Mouse (Mus musculus) G1E (cell line): ENCODE measurements around the gene Angptl2. TPM values are rescaled to one million over a fixed set of nuclear protein-coding genes. Genes with fewer than 3 reads are reported as not detected.

Experiments
- ATAC-seq: 2 replicates; pipeline ENCODE4 v1.8.0; 2016; ENCODE audit warnings: mild to moderate bottlenecking; ENCODE audit not compliant: insufficient number of reproducible peaks, poor library complexity, low FRiP score, severe bottlenecking; ENCODE audit errors: extremely low read depth
- DNase-seq: peaks from one replicate; pipeline ENCODE4 v3.0.0; 2012; ENCODE audit warnings: low spot score
- H3K27me3 ChIP-seq: 2 replicates; pipeline ENCODE4 v1.6.1; 2012; ENCODE audit warnings: mild to moderate bottlenecking, low read length, inconsistent platforms; ENCODE audit not compliant: insufficient read depth
- H3K36me3 ChIP-seq: replicated peaks from 2 replicates; pipeline ENCODE3; 2012; ENCODE audit warnings: mild to moderate bottlenecking, inconsistent platforms
- H3K4me1 ChIP-seq: 2 replicates; pipeline ENCODE4 v1.6.1; 2012; ENCODE audit warnings: low read depth, low read length, inconsistent platforms, mixed read lengths; ENCODE audit not compliant: insufficient read depth
- H3K4me3 ChIP-seq: 2 replicates; pipeline ENCODE4 v1.5.1; 2012; ENCODE audit warnings: low read depth, mild to moderate bottlenecking, inconsistent platforms, low read length, moderate library complexity, mixed read lengths
- H3K9me3 ChIP-seq: replicated peaks from 2 replicates; pipeline ENCODE4 v1.6.1; 2012; ENCODE audit warnings: inconsistent platforms
- CTCF ChIP-seq: IDR thresholded peaks from 2 replicates; pipeline ENCODE4 v1.5.1; 2012; ENCODE audit warnings: low read depth, low read length, inconsistent platforms, mixed read lengths
- GATA1 ChIP-seq: IDR thresholded peaks from 2 replicates; pipeline ENCODE4 v1.6.1; 2012; ENCODE audit warnings: borderline replicate concordance, low read length, inconsistent platforms, mixed read lengths
- GATA2 ChIP-seq: IDR thresholded peaks from 2 replicates; pipeline ENCODE4 v1.6.1; 2012; ENCODE audit warnings: low read depth, low read length, inconsistent platforms, borderline replicate concordance
- POLR2AphosphoS5 ChIP-seq: IDR thresholded peaks from 2 replicates; pipeline ENCODE4 v1.6.1; 2012; ENCODE audit warnings: low read depth, low read length, inconsistent platforms; ENCODE audit not compliant: insufficient replicate concordance
- TAL1 ChIP-seq: conservative IDR thresholded peaks from 2 replicates; pipeline ENCODE4 v1.6.1; 2012; ENCODE audit warnings: low read depth, low read length, inconsistent platforms, mixed read lengths
- polyA plus RNA-seq: library from polyadenylated mRNA; stranded (reverse); fragments of >175 nt; gene quantifications from 2 replicates; pipeline ENCODE4 v1.2.3, GENCODE M21; 2012
- total RNA-seq, 2 experiments: library from RNA; stranded (forward) in 1 of 2; stranded (reverse) in 1 of 2; fragments of 200-1000 nt in 1 of 2; fragments of >200 nt in 1 of 2; fragmentation: Nextera tagmentation in 1 of 2; gene quantifications; 2 replicates each; pipeline ENCODE4 v1.2.3; 2014 to 2017

Gene Angptl2
- total and polyA plus RNA-seq, 3 experiments, result 0.11 TPM; not detected in 2

- Histone ChIP-seq H3K4me1 (no peaks in the 10 kb centered on the region), H3K27me3 (no peaks in the 10 kb centered on the region; the same call in 1 of the 2 replicates), H3K9me3 (no peaks in the 10 kb centered on the region), H3K36me3 (peaks cover 7% of the 10 kb centered on the region), H3K4me3 (no peak overlapping the region)
- DNase-seq (no peak), ATAC-seq (no peak)
- TF ChIP-seq GATA1 (no peak), GATA2 (no peak), POLR2AphosphoS5 (no peak), CTCF (no peak), TAL1 (no peak)
Observed at GRCm38 (mm10) chr2:33248549-33248948, 32.7 kb downstream of the Angptl2 start.

- ATAC-seq (no peak), DNase-seq (no peak)
- peaks cover 7% of the 10 kb centered on the region for H3K36me3 ChIP-seq
- H3K4me1 ChIP-seq, result no peaks in the 10 kb centered on the region
- H3K27me3 ChIP-seq, result no peaks in the 10 kb centered on the region; the same call in 1 of the 2 replicates
- H3K9me3 ChIP-seq, result no peaks in the 10 kb centered on the region
- no peak overlapping the region for H3K4me3 ChIP-seq
- TF ChIP-seq GATA1 (no peak), GATA2 (no peak), TAL1 (no peak), CTCF (no peak), POLR2AphosphoS5 (no peak)
Observed at GRCm38 (mm10) chr2:33249922-33250633, 34.2 kb downstream of the Angptl2 start.

- Histone ChIP-seq H3K4me1 (peaks cover 12% of the 10 kb centered on the region), H3K27me3 (no peaks in the 10 kb centered on the region), H3K36me3 (peaks cover 10% of the 10 kb centered on the region), H3K4me3 (no peak overlapping the region), H3K9me3 (no peaks in the 10 kb centered on the region)
- no peak for TF ChIP-seq POLR2AphosphoS5
- TF ChIP-seq TAL1, result no peak
- TF ChIP-seq GATA1, result no peak
- TF ChIP-seq GATA2, result no peak
- no peak for TF ChIP-seq CTCF
- no peak for ATAC-seq
- DNase-seq, result no peak
Observed at GRCm38 (mm10) chr2:33252751-33253150, 36.9 kb downstream of the Angptl2 start.

GRCm38 (mm10) chr2:33253572-33254190 is 37.8 kb downstream of the Angptl2 start:
- Histone ChIP-seq H3K4me3 (no peak overlapping the region), H3K27me3 (no peaks in the 10 kb centered on the region), H3K9me3 (no peaks in the 10 kb centered on the region), H3K36me3 (peaks cover 10% of the 10 kb centered on the region), H3K4me1 (peaks cover 12% of the 10 kb centered on the region)
- ATAC-seq, result no peak
- no peak for TF ChIP-seq GATA2
- TF ChIP-seq POLR2AphosphoS5, result no peak
- no peak for TF ChIP-seq GATA1
- no peak for TF ChIP-seq TAL1
- no peak for TF ChIP-seq CTCF
- no peak for DNase-seq

- no peaks in the 10 kb centered on the region for H3K27me3 ChIP-seq
- TF ChIP-seq GATA1 (no peak), CTCF (no peak), TAL1 (no peak), POLR2AphosphoS5 (no peak)
- peaks cover 6% of the 10 kb centered on the region for H3K36me3 ChIP-seq
- DNase-seq, result no peak
- H3K4me1 ChIP-seq, result peaks cover 12% of the 10 kb centered on the region
- H3K4me3 ChIP-seq, result no peak overlapping the region
- no peaks in the 10 kb centered on the region for H3K9me3 ChIP-seq
- no peak for ATAC-seq
Observed at GRCm38 (mm10) chr2:33254318-33254985, 38.6 kb downstream of the Angptl2 start.

GRCm38 (mm10) chr2:33256769-33257537 is 41.1 kb downstream of the Angptl2 start:
- Histone ChIP-seq H3K4me3 (no peak overlapping the region), H3K36me3 (peaks cover 11% of the 10 kb centered on the region), H3K9me3 (no peaks in the 10 kb centered on the region), H3K27me3 (no peaks in the 10 kb centered on the region), H3K4me1 (peaks cover 12% of the 10 kb centered on the region)
- no peak for TF ChIP-seq POLR2AphosphoS5
- no peak for TF ChIP-seq TAL1
- no peak for TF ChIP-seq GATA1
- no peak for TF ChIP-seq CTCF
- no peak for TF ChIP-seq GATA2
- DNase-seq, result peak; percentile 38
- ATAC-seq, result peak; percentile 85
